Mouse (Mus musculus) heart, adult 2 months (tissue): ENCODE results near the gene Inafm2. TPM values are rescaled to one million over a fixed set of nuclear protein-coding genes. Genes with fewer than 3 reads are reported as not detected.
A peak's percentile ranks its signal among the peaks of the same experiment; 100 is the strongest.

ENCODE experiments used
- DNase-seq, 2 experiments: peaks; one replicate each; pipeline ENCODE4 v3.0.0; 2021
- H3K27ac ChIP-seq: fragments of 200-600 bp; 2 replicates; pipeline ENCODE4 v1.8.1; 2022
- H3K27me3 ChIP-seq: fragments of 200-500 bp; 2 replicates; pipeline ENCODE4 v1.6.1; 2012; ENCODE audit warnings: mild to moderate bottlenecking, low read length, inconsistent platforms, mixed read lengths; ENCODE audit not compliant: control insufficient read depth, insufficient read depth
- H3K36me3 ChIP-seq: fragments of 200-500 bp; 2 replicates; pipeline ENCODE4 v1.6.1; 2012; ENCODE audit warnings: low read length, inconsistent platforms; ENCODE audit not compliant: control insufficient read depth, insufficient read depth
- H3K4me1 ChIP-seq: fragments of 200-500 bp; 2 replicates; pipeline ENCODE4 v1.6.1; 2011; ENCODE audit warnings: low read length; ENCODE audit not compliant: control insufficient read depth, insufficient read depth
- H3K4me3 ChIP-seq: fragments of 200-600 bp; 2 replicates; pipeline ENCODE4 v1.8.1; 2022
- H3K79me2 ChIP-seq: fragments of 200-500 bp; replicated peaks from 2 replicates; pipeline ENCODE4 v1.6.1; 2012; ENCODE audit warnings: mild to moderate bottlenecking, inconsistent platforms, low read length, moderate library complexity, mixed read lengths; ENCODE audit not compliant: control insufficient read depth, insufficient read depth
- H3K9ac ChIP-seq: fragments of 200-500 bp; 2 replicates; pipeline ENCODE4 v1.6.1; 2012; ENCODE audit warnings: low read depth, mild to moderate bottlenecking, control low read depth, inconsistent platforms, low read length, mixed read lengths
- CTCF ChIP-seq: fragments of 200-600 bp; IDR thresholded peaks from 2 replicates; pipeline ENCODE4 v1.8.1; 2022; ENCODE audit warnings: antibody characterized with exemption, mild to moderate bottlenecking, moderate library complexity
- EP300 ChIP-seq: fragments of 200-500 bp; IDR thresholded peaks from 2 replicates; pipeline ENCODE4 v1.6.1; 2011; ENCODE audit warnings: low read depth, low read length, control low read depth; ENCODE audit not compliant: insufficient read depth
- POLR2A ChIP-seq: fragments of 200-500 bp; IDR thresholded peaks from 2 replicates; pipeline ENCODE4 v1.6.1; 2011; ENCODE audit warnings: mild to moderate bottlenecking, low read depth, low read length, control low read depth; ENCODE audit not compliant: insufficient read depth
- WGBS: fragments of 180-500 bp; shearing (Covaris S2); methylation state at CpG from one replicate; pipeline ENCODE4 v1.1.7; 2018; 5-methylcytosine and 5-hydroxymethylcytosine counted together
- intact Hi-C: fragments of 180-260 bp; cut with DNase I; formaldehyde crosslinking; loops from one replicate; pipeline ENCODE4 v1.15.1; 2025
- polyA plus RNA-seq: library from polyadenylated mRNA; depleted of rRNA; stranded (reverse); fragments of >200 nt; gene quantifications from 2 replicates; pipeline ENCODE4 v1.2.3, GENCODE M21; 2012
- total RNA-seq, 2 experiments: library from RNA; stranded (reverse); gene quantifications; 2 replicates each; pipeline ENCODE4 v1.2.3; 2021

Gene Inafm2
- total and polyA plus RNA-seq, 3 experiments: 8.8 to 34.9 (median 31.8) TPM

- Histone ChIP-seq H3K27me3 (no peaks in the 10 kb centered on the region), H3K36me3 (no peaks in the 10 kb centered on the region), H3K9ac (no peak overlapping the region), H3K27ac (no peak overlapping the region), H3K79me2 (no peaks in the 10 kb centered on the region), H3K4me1 (no peaks in the 10 kb centered on the region), H3K4me3 (no peak overlapping the region)
- WGBS: 31% methylated on average over 8 of the region's 8 CpGs
- intact Hi-C loops: loop anchor here (1.0 kb wide), 2 partner anchors 30 to 92 kb away; no protein-coding TSS in a partner anchor
- TF ChIP-seq POLR2A (no peak), CTCF (no peak), EP300 (no peak)
- peak in 1 of 2 experiments; percentile 17 for DNase-seq
Measured at GRCm38 (mm10) chr2:118729816-118730621, 15.5 kb upstream of the Inafm2 start.

GRCm38 (mm10) chr2:118730622-118730915 is 15.0 kb upstream of the Inafm2 start:
- no peaks in the 10 kb centered on the region for H3K4me1 ChIP-seq
- H3K9ac ChIP-seq: no peak overlapping the region
- no peak overlapping the region for H3K27ac ChIP-seq
- peak; percentile 78 to 79 for DNase-seq
- intact Hi-C loops: loop anchor here (1.0 kb wide), 2 partner anchors 30 to 92 kb away; no protein-coding TSS in a partner anchor
- no peaks in the 10 kb centered on the region for H3K79me2 ChIP-seq
- TF ChIP-seq POLR2A (no peak), EP300 (peak; percentile 88), CTCF (peak; percentile 87)
- no peak overlapping the region for H3K4me3 ChIP-seq
- no peaks in the 10 kb centered on the region for H3K27me3 ChIP-seq
- H3K36me3 ChIP-seq: no peaks in the 10 kb centered on the region
- WGBS: 14% methylated on average over 3 of the region's 3 CpGs

GRCm38 (mm10) chr2:118731981-118732380 is 13.6 kb upstream of the Inafm2 start:
- 80% methylated on average over 5 of the region's 5 CpGs for WGBS
- TF ChIP-seq EP300: no peak
- TF ChIP-seq CTCF: no peak
- no peak for TF ChIP-seq POLR2A
- no peaks in the 10 kb centered on the region for H3K27me3 ChIP-seq
- no peak overlapping the region for H3K27ac ChIP-seq
- H3K36me3 ChIP-seq: no peaks in the 10 kb centered on the region
- peak in 1 of 2 experiments; percentile 6 for DNase-seq
- H3K9ac ChIP-seq: no peak overlapping the region
- intact Hi-C loops: no loop called here
- no peak overlapping the region for H3K4me3 ChIP-seq
- H3K4me1 ChIP-seq: no peaks in the 10 kb centered on the region
- H3K79me2 ChIP-seq: no peaks in the 10 kb centered on the region

GRCm38 (mm10) chr2:118733341-118733740 is 12.2 kb upstream of the Inafm2 start:
- H3K79me2 ChIP-seq: no peaks in the 10 kb centered on the region
- no peak overlapping the region for H3K9ac ChIP-seq
- H3K4me1 ChIP-seq: no peaks in the 10 kb centered on the region
- no peak for TF ChIP-seq POLR2A
- TF ChIP-seq CTCF: no peak
- no peak for TF ChIP-seq EP300
- peak in 1 of 2 experiments; percentile 7 for DNase-seq
- no peak overlapping the region for H3K27ac ChIP-seq
- 52% methylated on average over 5 of the region's 5 CpGs for WGBS
- no peaks in the 10 kb centered on the region for H3K36me3 ChIP-seq
- intact Hi-C loops: no loop called here
- no peak overlapping the region for H3K4me3 ChIP-seq
- no peaks in the 10 kb centered on the region for H3K27me3 ChIP-seq

GRCm38 (mm10) chr2:118740341-118740740 is 5.2 kb upstream of the Inafm2 start:
- no peak for TF ChIP-seq CTCF
- TF ChIP-seq EP300: no peak
- no peak for TF ChIP-seq POLR2A
- intact Hi-C loops: loop anchor here (10.0 kb wide), 1 partner anchor 256 kb away; no protein-coding TSS in a partner anchor
- no peak overlapping the region for H3K27ac ChIP-seq
- H3K9ac ChIP-seq: no peak overlapping the region
- no peak overlapping the region for H3K4me3 ChIP-seq
- 10% methylated on average over 3 of the region's 3 CpGs for WGBS
- no peak for DNase-seq
- no peaks in the 10 kb centered on the region for H3K27me3 ChIP-seq
- no peaks in the 10 kb centered on the region for H3K36me3 ChIP-seq
- H3K79me2 ChIP-seq: no peaks in the 10 kb centered on the region
- H3K4me1 ChIP-seq: peaks cover 4% of the 10 kb centered on the region

GRCm38 (mm10) chr2:118741183-118741582 is 4.4 kb upstream of the Inafm2 start:
- H3K4me3 ChIP-seq: no peak overlapping the region
- H3K36me3 ChIP-seq: no peaks in the 10 kb centered on the region
- H3K9ac ChIP-seq: no peak overlapping the region
- no peak overlapping the region for H3K27ac ChIP-seq
- no peak for DNase-seq
- H3K79me2 ChIP-seq: no peaks in the 10 kb centered on the region
- WGBS: 55% methylated on average over 9 of the region's 9 CpGs
- H3K27me3 ChIP-seq: no peaks in the 10 kb centered on the region
- TF ChIP-seq EP300 (no peak), CTCF (no peak), POLR2A (no peak)
- intact Hi-C loops: loop anchor here (10.0 kb wide), 1 partner anchor 256 kb away; no protein-coding TSS in a partner anchor
- peaks cover 4% of the 10 kb centered on the region for H3K4me1 ChIP-seq
